Mouse (Mus musculus): ENCODE data around the gene Natd1.

The Natd1 gene

GRCm38 (mm10) chr11:60931869-60932481 lies 17.4 kb upstream of the Natd1 start, which contains the start of gene Map2k3:
Gene Map2k3 (plus strand): TSS chr11:60932033.
- DNase-seq (ENCODE audit: low spot score in 2 of 2) = peak; percentile 94

- no peak for DNase-seq (ENCODE audit: low spot score in 2 of 2)
Observed at GRCm38 (mm10) chr11:60931282-60931868, 16.8 kb upstream of the Natd1 start.

GRCm38 (mm10) chr11:60930724-60931281 lies 16.3 kb upstream of the Natd1 start:
- DNase-seq (ENCODE audit: low spot score in 2 of 2) = no peak

GRCm38 (mm10) chr11:60927264-60927663 lies 12.7 kb upstream of the Natd1 start:
- peak; percentile 89 to 95 for DNase-seq (ENCODE audit: low spot score in 2 of 2)

GRCm38 (mm10) chr11:60924981-60925380 lies 10.4 kb upstream of the Natd1 start:
- no peak for DNase-seq (ENCODE audit: low spot score in 2 of 2)

GRCm38 (mm10) chr11:60924498-60924897 lies 9.9 kb upstream of the Natd1 start:
- DNase-seq (ENCODE audit: low spot score in 2 of 2) = no peak

GRCm38 (mm10) chr11:60922964-60923363 lies 8.4 kb upstream of the Natd1 start:
- no peak for DNase-seq (ENCODE audit: low spot score in 2 of 2)

- DNase-seq (ENCODE audit: low spot score in 2 of 2) = no peak
Observed at GRCm38 (mm10) chr11:60922195-60922594, 7.6 kb upstream of the Natd1 start.

GRCm38 (mm10) chr11:60920021-60920420 lies 5.5 kb upstream of the Natd1 start:
- DNase-seq (ENCODE audit: low spot score in 2 of 2) = no peak

- no peak for DNase-seq (ENCODE audit: low spot score in 2 of 2)
Observed at GRCm38 (mm10) chr11:60915201-60915600, 651 bp upstream of the Natd1 start.

- DNase-seq (ENCODE audit: low spot score in 2 of 2) = peak; percentile 88 to 92
Observed at GRCm38 (mm10) chr11:60913301-60914196, 1.0 kb downstream of the Natd1 start.

- DNase-seq (ENCODE audit: low spot score in 2 of 2) = no peak
Observed at GRCm38 (mm10) chr11:60912525-60912973, 2.0 kb downstream of the Natd1 start.

- DNase-seq (ENCODE audit: low spot score in 2 of 2) = no peak
Observed at GRCm38 (mm10) chr11:60909626-60910025, 4.9 kb downstream of the Natd1 start.

GRCm38 (mm10) chr11:60908073-60908472 lies 6.5 kb downstream of the Natd1 start:
- DNase-seq (ENCODE audit: low spot score in 2 of 2) = no peak

- no peak for DNase-seq (ENCODE audit: low spot score in 2 of 2)
Observed at GRCm38 (mm10) chr11:60906449-60906848, 8.1 kb downstream of the Natd1 start.

GRCm38 (mm10) chr11:60905407-60906120 lies 9.0 kb downstream of the Natd1 start:
- no peak for DNase-seq (ENCODE audit: low spot score in 2 of 2)

- no peak for DNase-seq (ENCODE audit: low spot score in 2 of 2)
Observed at GRCm38 (mm10) chr11:60903661-60904061, 10.9 kb downstream of the Natd1 start.

- no peak for DNase-seq (ENCODE audit: low spot score in 2 of 2)
Observed at GRCm38 (mm10) chr11:60902486-60902885, 12.1 kb downstream of the Natd1 start.

GRCm38 (mm10) chr11:60902001-60902400 lies 12.5 kb downstream of the Natd1 start:
- no peak for DNase-seq (ENCODE audit: low spot score in 2 of 2)

- no peak for DNase-seq (ENCODE audit: low spot score in 2 of 2)
Observed at GRCm38 (mm10) chr11:60895915-60896314, 18.6 kb downstream of the Natd1 start.

GRCm38 (mm10) chr11:60890744-60891143 lies 23.8 kb downstream of the Natd1 start:
- no peak for DNase-seq (ENCODE audit: low spot score in 2 of 2)

- DNase-seq (ENCODE audit: low spot score in 2 of 2) = no peak
Observed at GRCm38 (mm10) chr11:60890286-60890685, 24.3 kb downstream of the Natd1 start.
